Mouse (Mus musculus) v-Abl transformed pro-B cells (cell line): ENCODE measurements at regions not wholly inside any gene's neighbourhood (a gene's known extent, or its start where the extent isn't known, plus 50 kb on each side); places are given as distances from the start of the nearest gene placed in this dataset.

Experiments
- in situ Hi-C, 2 experiments: fragments of 400-800 bp; cut with MboI; formaldehyde crosslinking; loops; one replicate each; pipeline ENCODE4 v1.15.1; 2025; ENCODE audit not compliant: unreplicated experiment in 2 of 2

DNA sequence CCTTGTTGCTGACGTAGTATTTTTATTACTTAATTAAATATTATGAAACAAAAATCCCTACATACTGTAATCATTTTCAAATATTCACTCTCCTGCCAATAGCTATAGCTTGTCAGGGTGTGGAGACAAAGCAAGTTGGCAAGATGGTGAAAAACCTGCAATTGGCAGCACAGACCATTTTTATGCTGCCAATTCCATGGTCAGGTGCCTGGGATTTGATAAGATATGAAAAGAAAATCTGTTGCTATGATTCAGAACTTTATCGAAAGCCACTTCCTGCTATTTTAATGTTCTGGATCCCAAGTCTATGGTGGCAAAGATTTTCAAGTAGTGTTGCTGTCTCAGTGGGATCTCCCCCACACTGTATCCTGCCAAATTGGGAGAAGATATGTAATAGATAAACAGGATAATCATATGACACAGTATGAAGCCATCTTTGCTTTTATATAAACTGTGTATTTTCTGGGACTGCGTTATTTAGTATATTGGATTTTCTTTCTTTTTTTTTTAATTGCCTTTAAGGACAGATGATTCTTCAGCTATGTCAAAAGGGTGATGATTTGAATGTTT is 165.3 kb upstream of the Lrrc3b start:
- in situ Hi-C loops: no loop called here

DNA sequence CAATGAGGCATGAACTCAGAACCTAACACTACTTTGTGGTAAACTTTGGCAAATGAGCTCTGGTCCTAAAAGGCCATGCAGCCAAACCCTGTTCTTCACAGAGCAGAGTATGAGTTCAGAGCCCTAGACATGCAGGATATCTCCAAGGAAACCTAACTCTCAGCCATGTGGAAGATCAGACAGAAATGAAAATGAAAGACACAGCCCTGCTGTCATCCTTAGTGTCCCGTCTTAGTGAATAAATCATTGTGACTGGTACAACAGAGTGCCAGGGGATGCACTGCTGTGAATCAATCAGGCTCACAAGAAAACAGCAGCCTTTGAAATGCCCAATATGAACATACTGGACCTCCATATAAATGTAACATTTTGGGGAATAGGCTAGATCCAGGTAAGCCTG is 171.4 kb upstream of the Lrrc3b start:
- in situ Hi-C loops: no loop called here

DNA sequence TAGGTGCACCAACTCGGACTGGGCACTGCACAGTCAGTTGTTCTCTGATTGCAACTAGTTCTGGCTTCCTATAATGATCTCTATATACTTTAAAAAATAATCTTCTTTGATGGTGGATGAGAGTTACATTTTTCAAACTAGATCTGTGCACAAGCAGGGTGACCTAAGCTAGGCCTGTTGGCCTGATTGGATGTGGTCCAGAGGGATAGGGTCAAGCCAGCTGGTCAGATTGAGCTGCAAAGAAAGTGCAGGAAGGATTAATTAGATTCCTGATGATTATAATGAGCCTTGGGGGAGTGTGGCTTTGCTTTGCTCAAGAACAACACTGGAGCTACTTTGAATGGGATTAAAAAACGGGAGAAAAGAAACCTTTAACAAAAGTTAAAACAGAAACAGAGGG is 195.8 kb upstream of the Lrrc3b start:
- in situ Hi-C loops: no loop called here

DNA sequence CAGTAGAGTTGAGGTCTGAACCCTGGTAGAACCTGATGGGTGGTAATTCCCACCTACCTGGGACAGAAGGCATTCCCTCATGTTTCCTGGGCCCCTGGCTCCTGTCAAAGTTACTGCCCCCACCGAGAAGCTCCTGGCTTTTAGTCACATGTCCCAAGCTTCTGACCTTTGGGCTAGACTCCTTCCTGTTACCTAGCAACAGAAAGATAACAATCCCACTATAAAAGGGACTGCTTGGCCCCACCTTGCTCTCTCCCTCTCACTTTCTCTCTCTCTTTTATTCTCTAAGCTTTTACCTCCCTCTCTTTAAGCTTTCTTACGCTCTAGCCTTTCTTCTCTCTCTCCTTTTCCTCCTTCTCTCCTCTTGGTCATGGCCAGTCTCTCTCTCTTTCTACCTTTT is 198.9 kb upstream of the Lrrc3b start:
- in situ Hi-C loops: no loop called here

- in situ Hi-C loops: no loop called here
Measured at GRCm38 (mm10) chr14:15638869-15639268, 200.1 kb upstream of the Lrrc3b start.

- in situ Hi-C loops: loop anchor here in 1 of 2 experiments (10.0 kb wide), 1 partner anchor 524 kb away; no protein-coding TSS in a partner anchor
Measured at GRCm38 (mm10) chr14:15660886-15661285, 222.1 kb upstream of the Lrrc3b start.

DNA sequence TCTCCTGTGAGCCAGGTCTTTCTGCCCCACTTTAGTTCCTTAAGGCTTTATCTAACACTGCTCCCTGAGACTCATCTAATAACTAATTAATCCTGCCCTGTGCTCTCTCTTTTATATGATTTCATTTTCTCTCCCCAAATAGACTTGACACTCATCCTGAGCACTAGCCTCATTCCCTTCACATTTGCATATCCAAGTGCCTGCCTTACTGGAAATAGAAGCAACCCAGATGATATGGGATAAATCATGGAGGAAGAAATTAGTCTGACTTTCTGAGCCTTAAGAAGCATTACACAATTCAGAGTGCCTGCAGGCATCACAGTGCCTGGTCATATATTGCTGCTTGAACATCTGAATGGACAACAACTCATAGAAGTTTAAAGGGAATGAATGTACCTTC is 233.5 kb upstream of the Lrrc3b start:
- in situ Hi-C loops: loop anchor here in 1 of 2 experiments (10.0 kb wide), 1 partner anchor 203 kb away; no protein-coding TSS in a partner anchor

GRCm38 (mm10) chr14:15677218-15677617 is 238.4 kb upstream of the Lrrc3b start:
- in situ Hi-C loops: loop anchor here (5.0 to 10.0 kb wide), 2 partner anchors 198 to 515 kb away; no protein-coding TSS in a partner anchor

DNA sequence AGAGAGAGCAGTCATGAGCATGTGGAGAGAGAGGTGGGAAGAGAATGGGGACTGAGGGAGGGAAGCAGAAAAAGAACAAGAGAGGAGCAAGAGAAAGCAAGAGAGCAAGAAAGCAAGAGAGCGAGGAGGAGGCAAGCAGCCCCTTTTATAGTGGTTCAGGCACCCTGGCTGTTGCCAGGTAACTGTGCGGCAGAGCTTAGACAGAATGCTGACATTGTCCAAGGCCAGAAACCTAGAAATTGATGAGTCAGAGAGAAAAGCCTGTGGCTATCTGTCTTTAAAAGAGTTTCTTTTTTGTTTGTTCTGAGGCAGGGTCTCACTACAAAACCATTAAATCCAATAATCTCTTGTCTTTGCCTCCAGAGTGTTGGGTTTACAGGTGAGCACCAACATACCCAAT is 240.7 kb upstream of the Lrrc3b start:
- in situ Hi-C loops: loop anchor here (5.0 to 10.0 kb wide), 2 partner anchors 195 to 513 kb away; no protein-coding TSS in a partner anchor

- in situ Hi-C loops: no loop called here
Measured at GRCm38 (mm10) chr14:15698001-15698400, 259.2 kb upstream of the Lrrc3b start.

GRCm38 (mm10) chr14:15698607-15699006 is 259.8 kb upstream of the Lrrc3b start:
- in situ Hi-C loops: no loop called here

DNA sequence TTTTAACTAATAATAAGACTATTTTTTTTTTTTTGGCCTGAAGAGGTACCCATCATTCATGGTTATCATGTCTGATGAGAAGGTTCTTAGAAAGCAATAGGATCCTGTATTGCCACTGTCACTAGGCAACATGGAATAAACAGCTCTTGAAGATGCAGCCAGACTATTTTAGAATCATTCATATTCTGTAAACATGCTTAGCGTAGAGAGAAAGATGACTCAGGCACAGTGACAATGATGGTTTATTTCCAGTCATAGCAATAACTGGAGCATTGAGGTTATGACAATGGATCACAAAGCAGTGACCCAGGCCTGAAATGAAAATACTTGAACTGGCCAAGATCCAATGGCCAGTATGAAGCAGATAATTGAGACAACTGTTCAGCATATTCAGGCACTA is 283.3 kb upstream of the Lrrc3b start:
- in situ Hi-C loops: no loop called here

- in situ Hi-C loops: no loop called here
Measured at GRCm38 (mm10) chr14:15746629-15747238, 307.9 kb upstream of the Lrrc3b start.

DNA sequence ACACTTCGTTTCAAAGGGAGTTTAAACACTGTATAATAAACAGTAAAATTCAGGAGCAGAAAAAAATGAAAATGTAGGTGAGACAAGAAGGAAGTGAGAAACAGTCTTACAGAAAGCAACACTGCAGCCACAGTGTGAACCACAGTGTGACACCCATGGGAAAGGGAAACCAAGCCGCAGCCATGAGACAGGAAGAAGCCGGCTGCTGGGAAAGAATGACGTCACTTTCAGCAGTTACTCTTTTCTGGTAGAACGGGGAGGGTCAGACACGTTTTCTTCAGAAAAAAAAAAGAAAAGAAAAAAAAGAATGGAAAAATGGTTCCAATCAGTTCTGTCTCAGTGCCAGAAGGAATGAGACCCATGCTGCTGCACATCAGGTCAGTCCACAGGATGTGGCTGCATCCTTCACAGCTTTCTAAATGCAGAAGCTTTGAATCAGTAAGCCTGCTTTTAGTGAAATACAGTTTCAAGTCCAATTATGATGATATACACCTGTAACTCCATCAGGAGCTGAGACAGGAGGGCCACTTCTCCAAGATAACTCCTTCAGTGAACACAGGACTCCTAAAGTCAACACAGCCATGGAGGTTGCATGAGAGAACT is 331.2 kb upstream of the Lrrc3b start:
- in situ Hi-C loops: loop anchor here (5.0 to 25.0 kb wide), 4 partner anchors 402 to 617 kb away; no protein-coding TSS in a partner anchor

GRCm38 (mm10) chr14:15784727-15785126 is 345.9 kb upstream of the Lrrc3b start:
- in situ Hi-C loops: no loop called here

DNA sequence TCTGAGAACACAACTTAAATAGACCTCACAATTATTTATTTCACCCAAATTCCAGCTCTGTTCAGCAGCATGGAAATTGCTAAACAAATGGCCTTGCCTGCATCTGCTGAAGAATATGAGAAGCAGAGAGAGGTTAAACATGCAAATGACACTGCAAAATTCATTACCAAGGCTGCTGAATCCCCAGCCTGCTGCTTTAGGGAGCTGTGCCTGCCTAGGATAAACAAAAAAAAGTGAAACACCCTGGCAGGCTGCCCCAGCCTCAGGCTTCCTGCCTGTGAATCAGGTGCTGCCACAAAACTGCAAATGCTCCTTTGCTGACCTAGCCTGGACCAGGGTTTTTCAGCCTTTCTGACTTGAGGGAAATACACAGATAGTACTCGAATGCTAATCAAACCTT is 346.4 kb upstream of the Lrrc3b start:
- in situ Hi-C loops: no loop called here

DNA sequence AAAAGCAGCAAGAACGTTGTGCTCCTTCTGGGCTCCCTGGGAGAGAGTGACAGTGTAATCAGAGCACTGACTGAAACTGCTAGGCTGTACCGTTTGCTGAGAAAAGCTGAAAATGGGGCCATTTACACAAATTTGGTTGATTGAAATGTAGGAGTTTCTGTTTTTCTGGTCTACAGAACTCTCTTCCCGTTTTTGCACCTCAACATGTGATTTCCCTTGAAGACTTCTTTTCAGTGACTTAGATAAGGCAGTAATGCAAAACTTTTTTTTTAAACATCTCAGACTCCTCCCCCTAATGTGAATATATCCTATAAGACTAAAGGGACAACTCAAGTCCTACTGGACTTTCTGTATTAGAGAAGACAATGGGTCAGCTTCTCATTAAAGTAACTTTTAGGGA is 356.9 kb upstream of the Lrrc3b start:
- in situ Hi-C loops: no loop called here

- in situ Hi-C loops: no loop called here
Measured at GRCm38 (mm10) chr14:15797019-15797418, 358.2 kb upstream of the Lrrc3b start.

DNA sequence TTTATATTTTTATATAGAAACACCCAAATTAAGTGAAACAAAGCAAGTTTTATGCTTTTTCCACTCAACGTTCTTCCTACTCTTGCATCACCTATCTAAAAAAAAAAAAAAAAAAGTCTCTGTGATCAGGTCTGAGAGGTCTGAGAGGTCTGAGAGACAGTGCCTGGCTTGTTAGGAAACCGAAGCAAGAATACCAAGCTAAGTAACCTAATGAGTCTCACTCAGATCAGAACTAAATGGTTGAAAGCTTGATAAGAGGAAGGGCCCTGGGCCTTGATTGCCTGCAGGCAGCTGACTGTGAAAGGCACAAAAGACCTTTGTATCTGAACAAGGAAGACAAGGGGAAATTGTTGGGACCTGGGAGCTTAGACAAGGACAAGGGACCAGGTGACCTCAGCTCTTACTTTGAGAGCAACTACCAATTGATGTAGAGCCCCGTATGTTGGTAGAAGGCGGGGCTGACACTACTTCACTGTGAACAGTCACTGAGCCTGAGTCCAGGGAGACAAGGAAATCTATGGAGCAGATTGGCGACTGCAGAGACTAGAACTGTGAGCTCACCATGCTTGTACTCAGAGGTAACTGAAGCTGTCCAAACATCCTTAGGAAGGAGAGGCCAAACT is 362.8 kb upstream of the Lrrc3b start:
- in situ Hi-C loops: no loop called here

- in situ Hi-C loops: no loop called here
Measured at GRCm38 (mm10) chr14:15809083-15809482, 370.3 kb upstream of the Lrrc3b start.

DNA sequence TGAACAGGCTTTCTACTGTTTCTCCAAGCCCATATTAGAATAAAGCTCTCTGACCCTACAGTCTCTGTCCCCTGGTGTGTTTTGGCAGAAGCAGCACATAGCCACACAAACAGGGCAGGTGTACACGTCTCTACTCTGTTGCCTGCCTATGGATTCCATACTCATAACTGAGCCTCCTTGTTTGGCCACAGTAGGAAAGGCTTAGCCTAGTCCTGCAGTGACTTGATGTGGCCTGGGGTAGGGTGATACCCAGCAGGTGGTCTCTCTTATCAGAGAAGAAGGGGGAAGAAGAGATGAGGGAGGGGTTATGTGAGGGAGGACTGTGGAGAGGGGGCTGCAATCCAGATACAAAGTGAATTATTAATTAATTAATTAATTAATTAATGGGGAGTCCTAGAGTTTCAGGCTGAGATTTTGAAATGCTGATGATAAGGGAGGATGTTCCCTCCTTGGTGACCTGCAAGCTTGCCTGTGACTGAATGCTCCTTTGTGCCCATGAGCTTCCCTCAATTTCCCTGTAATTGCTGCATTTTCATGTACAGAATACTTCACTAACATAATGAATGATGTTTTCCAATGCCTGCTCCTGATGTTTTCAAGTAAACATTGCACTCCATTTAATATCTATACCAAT is 402.7 kb upstream of the Lrrc3b start:
- in situ Hi-C loops: no loop called here
